ENCODE assay signal across 27 mouse cellular contexts in the genomic region with DNA sequence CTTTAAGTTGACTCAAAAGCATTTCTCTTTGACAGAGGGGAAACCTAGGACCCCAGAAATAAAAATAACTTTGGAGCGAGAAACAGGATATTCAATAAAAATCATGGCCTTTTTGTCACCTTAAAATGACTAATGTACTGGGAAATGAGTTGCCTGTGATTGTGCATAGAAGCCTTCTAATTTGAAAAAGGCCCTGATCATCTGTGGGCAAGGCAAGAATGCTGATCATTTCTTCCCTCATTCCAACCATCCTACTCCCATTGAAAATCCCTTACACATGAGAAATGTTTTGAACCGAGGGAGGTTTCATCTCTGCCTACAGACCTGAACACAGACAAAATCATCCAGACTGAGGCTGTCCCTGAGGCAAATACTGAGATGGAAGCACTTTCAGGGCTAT.
"Had no signal": no experiment of that assay in that cellular context is flagged by ENCODE, and none has a peak within 500 bp of the region (broad histone marks: within the 10 kb centered on the region; RNA-seq: fewer than 3 reads in every experiment).

No protein-coding gene starts in this region.

- DNase-seq: left cerebral cortex, postnatal 4 days; liver; liver, embryonic 13.5 days; liver, postnatal 0 days; lung, adult 18-20 months; lung, adult 2 months; lung, embryonic 14.5 days; lung, postnatal 10 days; lung, postnatal 14 days; lung, postnatal 36 days; lung, postnatal 4 days; midbrain, embryonic 14.5 days had no signal

- H3K27ac ChIP-seq: limb, embryonic 10.5 days; limb, embryonic 12.5 days; limb, embryonic 13.5 days; limb, embryonic 15.5 days; liver, embryonic 12.5 days; liver, embryonic 13.5 days; liver, embryonic 14.5 days; liver, embryonic 15.5 days; lung, embryonic 15.5 days; macrophage; midbrain, embryonic 10.5 days; midbrain, embryonic 12.5 days; midbrain, embryonic 13.5 days; midbrain, embryonic 15.5 days had no signal

- H3K4me3 ChIP-seq: limb, embryonic 10.5 days; limb, embryonic 12.5 days; limb, embryonic 13.5 days; limb, embryonic 15.5 days; liver, embryonic 12.5 days; liver, embryonic 13.5 days; liver, embryonic 15.5 days; lung, embryonic 15.5 days; megakaryocyte, embryonic 14.5 days; midbrain, embryonic 10.5 days; midbrain, embryonic 12.5 days; midbrain, embryonic 13.5 days; midbrain, embryonic 15.5 days; myocyte had no signal

- H3K4me1 ChIP-seq: limb, embryonic 12.5 days; limb, embryonic 13.5 days; limb, embryonic 15.5 days; liver, embryonic 12.5 days; liver, embryonic 13.5 days; liver, embryonic 15.5 days had no signal
